Mouse (Mus musculus): Measurements from ENCODE around the gene Gpr176. TPM values are rescaled to one million over a fixed set of nuclear protein-coding genes. Genes with fewer than 3 reads are reported as not detected.
A peak's percentile ranks its signal among the peaks of the same experiment; 100 is the strongest.
"Not testable (repeated sequence)": the region's sequence is repeated elsewhere in the genome, so short reads cannot be mapped to it uniquely, and the experiment has no call there.

Gene Gpr176
- polyA plus RNA-seq, 1 experiment from 2014 or later, result 3.0 TPM

- Histone ChIP-seq H3K4me3 (ENCODE audit: low read depth, low read length) (no peak overlapping the region), H3K36me3 (ENCODE audit: control insufficient read depth, insufficient read depth, low read length) (no peaks in the 10 kb centered on the region), H3K9ac (ENCODE audit: low read length) (no peak overlapping the region), H3K27ac (ENCODE audit: low read depth, low read length) (no peak overlapping the region), H3K4me1 (ENCODE audit: control insufficient read depth, insufficient read depth, low read length) (no peaks in the 10 kb centered on the region), H3K27me3 (replicated peaks; ENCODE audit: control insufficient read depth, insufficient read depth, low read length) (no peaks in the 10 kb centered on the region), H3K4me2 (ENCODE audit: low read length) (no peak overlapping the region), H3K9me3 (replicated peaks; ENCODE audit: control insufficient read depth, low read length) (no peaks in the 10 kb centered on the region)
- DNase-seq (ENCODE audit: low spot score), result no peak
- no peak for ATAC-seq
- WGBS, result 58% methylated on average over 2 of the region's 2 CpGs
Observed at GRCm38 (mm10) chr2:118301656-118302055, 71.6 kb downstream of the Gpr176 start.

- no peaks in the 10 kb centered on the region for H3K27me3 ChIP-seq (replicated peaks; ENCODE audit: control insufficient read depth, insufficient read depth, low read length)
- no peak overlapping the region for H3K4me2 ChIP-seq (ENCODE audit: low read length)
- no peak overlapping the region for H3K27ac ChIP-seq (ENCODE audit: low read depth, low read length)
- no peak for ATAC-seq
- 64% methylated on average over 8 of the region's 8 CpGs for WGBS
- H3K4me1 ChIP-seq (ENCODE audit: control insufficient read depth, insufficient read depth, low read length), result no peaks in the 10 kb centered on the region
- H3K36me3 ChIP-seq (ENCODE audit: control insufficient read depth, insufficient read depth, low read length), result no peaks in the 10 kb centered on the region
- H3K9me3 ChIP-seq (replicated peaks; ENCODE audit: control insufficient read depth, low read length), result no peaks in the 10 kb centered on the region
- H3K4me3 ChIP-seq (ENCODE audit: low read depth, low read length), result no peak overlapping the region
- no peak overlapping the region for H3K9ac ChIP-seq (ENCODE audit: low read length)
- no peak for DNase-seq (ENCODE audit: low spot score)
Observed at GRCm38 (mm10) chr2:118301041-118301545, 72.1 kb downstream of the Gpr176 start.

- no peak for ATAC-seq
- WGBS, result 90% methylated on average over 2 of the region's 2 CpGs
- no peak for DNase-seq (ENCODE audit: low spot score)
- H3K4me3 ChIP-seq (ENCODE audit: low read depth, low read length), result no peak overlapping the region
- no peaks in the 10 kb centered on the region for H3K9me3 ChIP-seq (replicated peaks; ENCODE audit: control insufficient read depth, low read length)
- H3K36me3 ChIP-seq (ENCODE audit: control insufficient read depth, insufficient read depth, low read length), result no peaks in the 10 kb centered on the region
- no peak overlapping the region for H3K4me2 ChIP-seq (ENCODE audit: low read length)
- H3K27ac ChIP-seq (ENCODE audit: low read depth, low read length), result no peak overlapping the region
- H3K4me1 ChIP-seq (ENCODE audit: control insufficient read depth, insufficient read depth, low read length), result no peaks in the 10 kb centered on the region
- H3K9ac ChIP-seq (ENCODE audit: low read length), result no peak overlapping the region
- H3K27me3 ChIP-seq (replicated peaks; ENCODE audit: control insufficient read depth, insufficient read depth, low read length), result no peaks in the 10 kb centered on the region
Observed at GRCm38 (mm10) chr2:118299981-118300380, 73.2 kb downstream of the Gpr176 start.

- Histone ChIP-seq H3K4me1 (ENCODE audit: control insufficient read depth, insufficient read depth, low read length) (no peaks in the 10 kb centered on the region), H3K4me3 (ENCODE audit: low read depth, low read length) (no peak overlapping the region), H3K27me3 (replicated peaks; ENCODE audit: control insufficient read depth, insufficient read depth, low read length) (no peaks in the 10 kb centered on the region), H3K27ac (ENCODE audit: low read depth, low read length) (no peak overlapping the region), H3K9me3 (replicated peaks; ENCODE audit: control insufficient read depth, low read length) (no peaks in the 10 kb centered on the region), H3K9ac (ENCODE audit: low read length) (no peak overlapping the region), H3K36me3 (ENCODE audit: control insufficient read depth, insufficient read depth, low read length) (no peaks in the 10 kb centered on the region), H3K4me2 (ENCODE audit: low read length) (no peak overlapping the region)
- no peak for DNase-seq (ENCODE audit: low spot score)
- no peak for ATAC-seq
- WGBS, result 69% methylated on average over 4 of the region's 4 CpGs
Observed at GRCm38 (mm10) chr2:118298601-118299000, 74.6 kb downstream of the Gpr176 start.

- H3K27me3 ChIP-seq (replicated peaks; ENCODE audit: control insufficient read depth, insufficient read depth, low read length), result no peaks in the 10 kb centered on the region
- H3K27ac ChIP-seq (ENCODE audit: low read depth, low read length), result no peak overlapping the region
- no peaks in the 10 kb centered on the region for H3K36me3 ChIP-seq (ENCODE audit: control insufficient read depth, insufficient read depth, low read length)
- no peak overlapping the region for H3K4me3 ChIP-seq (ENCODE audit: low read depth, low read length)
- 89% methylated on average over 2 of the region's 2 CpGs for WGBS
- no peak overlapping the region for H3K4me2 ChIP-seq (ENCODE audit: low read length)
- no peaks in the 10 kb centered on the region for H3K4me1 ChIP-seq (ENCODE audit: control insufficient read depth, insufficient read depth, low read length)
- DNase-seq (ENCODE audit: low spot score) (no peak), ATAC-seq (no peak)
- H3K9me3 ChIP-seq (replicated peaks; ENCODE audit: control insufficient read depth, low read length), result no peaks in the 10 kb centered on the region
- no peak overlapping the region for H3K9ac ChIP-seq (ENCODE audit: low read length)
Observed at GRCm38 (mm10) chr2:118297966-118298365, 75.3 kb downstream of the Gpr176 start.

- Histone ChIP-seq H3K9me3 (replicated peaks; ENCODE audit: control insufficient read depth, low read length) (0 out of 2 replicates have a peak, but pooled peaks cover 2% of the 10 kb centered on the region), H3K4me3 (ENCODE audit: low read depth, low read length) (no peak overlapping the region), H3K4me1 (ENCODE audit: control insufficient read depth, insufficient read depth, low read length) (no peaks in the 10 kb centered on the region), H3K27me3 (replicated peaks; ENCODE audit: control insufficient read depth, insufficient read depth, low read length) (no peaks in the 10 kb centered on the region), H3K27ac (ENCODE audit: low read depth, low read length) (no peak overlapping the region), H3K36me3 (ENCODE audit: control insufficient read depth, insufficient read depth, low read length) (no peaks in the 10 kb centered on the region), H3K4me2 (ENCODE audit: low read length) (no peak overlapping the region), H3K9ac (ENCODE audit: low read length) (no peak overlapping the region)
- no peak for DNase-seq (ENCODE audit: low spot score)
- 79% methylated on average over 7 of the region's 7 CpGs for WGBS
- ATAC-seq, result no peak
Observed at GRCm38 (mm10) chr2:118295505-118295904, 77.7 kb downstream of the Gpr176 start.

- DNase-seq (ENCODE audit: low spot score) (peak; percentile 37), ATAC-seq (no peak)
- H3K4me2 ChIP-seq (ENCODE audit: low read length), result no peak overlapping the region
- no peak overlapping the region for H3K4me3 ChIP-seq (ENCODE audit: low read depth, low read length)
- no peaks in the 10 kb centered on the region for H3K27me3 ChIP-seq (replicated peaks; ENCODE audit: control insufficient read depth, insufficient read depth, low read length)
- 0 out of 2 replicates have a peak, but pooled peaks cover 2% of the 10 kb centered on the region for H3K9me3 ChIP-seq (replicated peaks; ENCODE audit: control insufficient read depth, low read length)
- no peaks in the 10 kb centered on the region for H3K4me1 ChIP-seq (ENCODE audit: control insufficient read depth, insufficient read depth, low read length)
- no peak overlapping the region for H3K27ac ChIP-seq (ENCODE audit: low read depth, low read length)
- 36% methylated on average over 5 of the region's 5 CpGs for whole genome bisulfite sequencing
- H3K36me3 ChIP-seq (ENCODE audit: control insufficient read depth, insufficient read depth, low read length), result no peaks in the 10 kb centered on the region
- no peak overlapping the region for H3K9ac ChIP-seq (ENCODE audit: low read length)
Observed at GRCm38 (mm10) chr2:118293583-118293982, 79.6 kb downstream of the Gpr176 start.

- not testable (repeated sequence) for H3K36me3 ChIP-seq (ENCODE audit: control insufficient read depth, insufficient read depth, low read length); H3K4me3 ChIP-seq (ENCODE audit: low read depth, low read length); H3K4me1 ChIP-seq (ENCODE audit: control insufficient read depth, insufficient read depth, low read length); H3K9me3 ChIP-seq (replicated peaks; ENCODE audit: control insufficient read depth, low read length); H3K4me2 ChIP-seq (ENCODE audit: low read length); H3K27me3 ChIP-seq (replicated peaks; ENCODE audit: control insufficient read depth, insufficient read depth, low read length); H3K27ac ChIP-seq (ENCODE audit: low read depth, low read length); H3K9ac ChIP-seq (ENCODE audit: low read length); ATAC-seq; DNase-seq (ENCODE audit: low spot score)
- WGBS, result 87% methylated on average over 7 of the region's 7 CpGs
Observed at GRCm38 (mm10) chr2:118289066-118289460, 84.2 kb downstream of the Gpr176 start.

- Histone ChIP-seq H3K9me3 (replicated peaks; ENCODE audit: control insufficient read depth, low read length) (0 out of 2 replicates have a peak, but pooled peaks cover 2% of the 10 kb centered on the region), H3K4me1 (ENCODE audit: control insufficient read depth, insufficient read depth, low read length) (no peaks in the 10 kb centered on the region), H3K36me3 (ENCODE audit: control insufficient read depth, insufficient read depth, low read length) (no peaks in the 10 kb centered on the region), H3K4me3 (ENCODE audit: low read depth, low read length) (no peak overlapping the region), H3K27ac (ENCODE audit: low read depth, low read length) (no peak overlapping the region), H3K27me3 (replicated peaks; ENCODE audit: control insufficient read depth, insufficient read depth, low read length) (no peaks in the 10 kb centered on the region), H3K4me2 (ENCODE audit: low read length) (no peak overlapping the region), H3K9ac (ENCODE audit: low read length) (no peak overlapping the region)
- DNase-seq (ENCODE audit: low spot score), result no peak
- WGBS, result 84% methylated on average over 9 of the region's 9 CpGs
- no peak for ATAC-seq
Observed at GRCm38 (mm10) chr2:118288326-118289065, 84.7 kb downstream of the Gpr176 start.

Measured in forebrain, embryonic 14.5 days (tissue).